ENCODE assay signal across 11 mouse cellular contexts in genomic region chrX:104032756-104033155, GRCm38 (mm10). TPM values are rescaled to one million over a fixed set of nuclear protein-coding genes. Genes with fewer than 3 reads are reported as not detected.
DNase-seq lines count a peak whose midpoint lies in the region; ATAC-seq and TF ChIP-seq lines count a peak whose summit lies in the region.
"Had no signal": no experiment of that assay in that cellular context is flagged by ENCODE, and none has a peak within 500 bp of the region (broad histone marks: within the 10 kb centered on the region; RNA-seq: fewer than 3 reads in every experiment).

No protein-coding gene starts in this region.

- peak; percentile 9 for DNase-seq in heart, postnatal 4 days
- DNase-seq in urinary bladder, postnatal 14 days (ENCODE audit: low spot score): peak; percentile 42
- DNase-seq in urinary bladder, postnatal 4 days (ENCODE audit: low spot score in 2 of 2): no peak
- DNase-seq in liver, embryonic 14.5 days (ENCODE audit: low read depth in 3 of 3, low spot score in 3 of 3): no peak
- no peak for DNase-seq in cerebellum, postnatal 4 days (ENCODE audit: low spot score in 2 of 2)
- DNase-seq in gastrocnemius, postnatal 14 days: no peak
- no peak for DNase-seq in right cerebral cortex, postnatal 25 days

- no peaks in the 10 kb centered on the region for H3K27me3 ChIP-seq in heart, embryonic 11.5 days (ENCODE audit: control insufficient read depth, insufficient read depth, low read length)
- no peaks in the 10 kb centered on the region for H3K27me3 ChIP-seq in liver, embryonic 14.5 days (ENCODE audit: control insufficient read depth, insufficient read depth, low read length)

- no peaks in the 10 kb centered on the region for H3K9me3 ChIP-seq in heart, embryonic 11.5 days (replicated peaks; ENCODE audit: control insufficient read depth, low read length)
- H3K9me3 ChIP-seq in liver, embryonic 14.5 days (ENCODE audit: control insufficient read depth, low read length): no peaks in the 10 kb centered on the region
- H3K9me3 ChIP-seq: embryonic facial prominence, embryonic 13.5 days; heart, embryonic 12.5 days; midbrain, embryonic 12.5 days had no signal

- H3K4me2 ChIP-seq in heart, embryonic 11.5 days: no peak overlapping the region
- no peak overlapping the region for H3K4me2 ChIP-seq in liver, embryonic 14.5 days (ENCODE audit: low read depth)
- H3K4me2 ChIP-seq: embryonic facial prominence, embryonic 13.5 days; heart, embryonic 12.5 days; midbrain, embryonic 12.5 days had no signal

- 31% methylated on average over 4 of the region's 4 CpGs for WGBS in heart, embryonic 11.5 days (ENCODE audit: insufficient replicate concordance)
- 31% methylated on average over 4 of the region's 4 CpGs for WGBS in liver, embryonic 14.5 days (ENCODE audit: insufficient replicate concordance)

- H3K4me3 ChIP-seq in heart, embryonic 11.5 days (ENCODE audit: low read depth, low read length): no peak overlapping the region
- no peak overlapping the region for H3K4me3 ChIP-seq in liver, embryonic 14.5 days (ENCODE audit: insufficient read depth in 1 of 2, low read depth in 2 of 2, low read length in 2 of 2)
- H3K4me3 ChIP-seq: embryonic facial prominence, embryonic 13.5 days; heart, embryonic 12.5 days; midbrain, embryonic 12.5 days had no signal

- TF ChIP-seq EP300 in liver, embryonic 14.5 days (IDR thresholded peaks at IDR 0.05; ENCODE audit: low read depth): no peak

- ATAC-seq in heart, embryonic 11.5 days (replicated peaks; ENCODE audit: insufficient number of reproducible peaks, low FRiP score, low TSS enrichment): no peak
- ATAC-seq in liver, embryonic 14.5 days (ENCODE audit: insufficient read depth): no peak

- H3K36me3 ChIP-seq in heart, embryonic 11.5 days (ENCODE audit: control insufficient read depth, insufficient read depth, low read length): no peaks in the 10 kb centered on the region
- no peaks in the 10 kb centered on the region for H3K36me3 ChIP-seq in liver, embryonic 14.5 days (replicated peaks; ENCODE audit: control insufficient read depth, insufficient read depth, low read depth)
- H3K36me3 ChIP-seq: embryonic facial prominence, embryonic 13.5 days; heart, embryonic 12.5 days; midbrain, embryonic 12.5 days had no signal

- no peaks in the 10 kb centered on the region for H3K4me1 ChIP-seq in heart, embryonic 11.5 days (ENCODE audit: control insufficient read depth, insufficient read depth, low read length)
- no peaks in the 10 kb centered on the region for H3K4me1 ChIP-seq in liver, embryonic 14.5 days (replicated peaks; ENCODE audit: control insufficient read depth in 2 of 2, insufficient read depth in 2 of 2, low read length in 1 of 2)
- H3K4me1 ChIP-seq: embryonic facial prominence, embryonic 13.5 days; heart, embryonic 12.5 days; midbrain, embryonic 12.5 days had no signal

- no peak overlapping the region for H3K9ac ChIP-seq in heart, embryonic 11.5 days (ENCODE audit: low read depth, low read length)
- no peak overlapping the region for H3K9ac ChIP-seq in liver, embryonic 14.5 days (replicated peaks)
- H3K9ac ChIP-seq: embryonic facial prominence, embryonic 13.5 days; heart, embryonic 12.5 days; midbrain, embryonic 12.5 days had no signal

- peak; percentile 22 for TF ChIP-seq CTCF in liver, embryonic 14.5 days (IDR thresholded peaks at IDR 0.05; ENCODE audit: low read depth)

- H3K27ac ChIP-seq in heart, embryonic 11.5 days (ENCODE audit: low read depth, low read length): no peak overlapping the region
- no peak overlapping the region for H3K27ac ChIP-seq in liver, embryonic 14.5 days
- H3K27ac ChIP-seq: embryonic facial prominence, embryonic 13.5 days; midbrain, embryonic 12.5 days had no signal

- intact Hi-C loops in gastrocnemius, postnatal 14 days (cut with DNase I; ENCODE audit: low total_unique reads): no loop called here

RNA-seq across cellular contexts. Expression of gene Rlim, which starts 51.7 kb away (rescaled TPM):
- total RNA-seq in heart, postnatal 4 days (2021): 10 to 100 TPM; 46.3 to 50.0 TPM
- polyA plus RNA-seq in heart, embryonic 11.5 days (2014; fragmentation: Nextera tagmentation; extraction: Ambion mirVana): 29.6 and 33.1 TPM in 2 replicates
- 4.3 and 6.3 TPM in 2 replicates for polyA plus RNA-seq in liver, embryonic 14.5 days (2012; rRNA removed)
- 9.0 and 9.1 TPM in 2 replicates for polyA plus RNA-seq in liver, embryonic 14.5 days (2014; fragmentation: Nextera tagmentation; extraction: Ambion mirVana)
- total RNA-seq in gastrocnemius, postnatal 14 days (2021): 10 to 100 TPM; 19.0 to 19.2 TPM

Comparison
In these comparisons a context has a peak if more than half of its experiments do, and no peak if none do; other contexts are left out.
1. DNase-seq: peak in heart, postnatal 4 days (single experiment) and urinary bladder, postnatal 14 days (single experiment); none in urinary bladder, postnatal 4 days (0 of 2), liver, embryonic 14.5 days (0 of 3), cerebellum, postnatal 4 days (0 of 2), gastrocnemius, postnatal 14 days (single experiment) and right cerebral cortex, postnatal 25 days (single experiment).